Mouse (Mus musculus) monocyte, adult 2 months (primary cell): ENCODE data around the gene Nhlrc2.

Source experiments
- DNase-seq, 2 experiments: peaks; one replicate each; pipeline ENCODE4 v3.0.0; 2022; ENCODE audit warnings: low spot score in 2 of 2, low read depth in 1 of 2

The Nhlrc2 gene

GRCm38 (mm10) chr19:56619546-56619945, 71.5 kb downstream of the Nhlrc2 start:
- DNase-seq, result no peak

GRCm38 (mm10) chr19:56621876-56622275, 73.8 kb downstream of the Nhlrc2 start:
- DNase-seq, result no peak

GRCm38 (mm10) chr19:56627881-56628472, 79.9 kb downstream of the Nhlrc2 start:
- no peak for DNase-seq

DNA sequence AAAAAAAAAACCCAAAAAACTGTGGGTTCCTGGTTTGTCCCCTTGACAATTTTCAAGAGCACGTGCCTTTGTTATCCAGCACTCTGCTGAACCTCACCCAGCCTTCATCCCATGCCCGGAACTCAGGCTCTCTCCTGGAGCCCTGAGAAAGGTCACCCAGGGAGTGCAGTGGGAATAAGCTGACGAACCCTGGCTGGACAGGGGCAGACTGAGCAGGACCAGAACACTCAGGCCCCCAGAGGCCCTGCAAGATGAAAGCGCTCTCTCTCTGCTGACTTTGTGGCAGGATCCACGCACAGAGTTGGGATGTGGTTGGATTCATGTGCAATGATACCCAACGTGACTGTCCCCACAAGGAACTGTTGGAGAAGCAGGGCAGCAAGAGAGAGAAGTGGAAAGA, 81.6 kb downstream of the Nhlrc2 start:
- DNase-seq, result no peak

GRCm38 (mm10) chr19:56631017-56631416, 83.0 kb downstream of the Nhlrc2 start:
- DNase-seq, result no peak

GRCm38 (mm10) chr19:56631451-56631901, 83.4 kb downstream of the Nhlrc2 start:
- DNase-seq, result no peak

DNA sequence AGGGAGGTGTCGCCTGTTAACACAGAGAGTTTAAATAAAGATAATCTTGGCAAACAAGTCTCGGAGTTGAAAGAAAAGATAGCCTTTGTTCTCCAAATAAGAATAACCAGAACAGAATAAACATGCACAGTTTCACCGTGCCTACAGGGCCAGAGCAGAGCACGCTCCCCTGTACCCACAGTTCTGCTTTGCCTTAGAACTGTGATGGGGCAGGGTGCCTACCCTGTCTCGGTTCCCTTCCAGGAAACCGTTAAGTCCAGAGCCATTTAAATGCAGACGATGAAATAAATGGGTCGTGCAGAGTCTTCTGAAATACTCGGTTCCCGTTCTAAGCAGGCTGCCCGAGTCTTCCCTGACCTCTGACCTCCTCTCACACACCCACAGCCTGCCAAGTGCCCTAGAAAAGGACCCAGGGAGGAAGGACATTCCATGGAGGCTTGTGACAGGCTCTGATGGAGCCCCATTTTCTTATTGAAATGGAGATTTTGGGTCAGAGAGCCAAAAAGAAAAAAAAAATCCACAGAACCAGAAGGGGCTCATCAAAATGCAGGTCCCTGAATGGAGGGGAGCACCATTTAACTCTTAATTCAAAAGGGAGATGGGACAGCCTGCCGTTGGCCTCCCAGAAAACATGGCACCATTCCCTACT, 89.1 kb downstream of the Nhlrc2 start:
- DNase-seq, result no peak

- no peak for DNase-seq
Observed at GRCm38 (mm10) chr19:56637684-56638049, 89.6 kb downstream of the Nhlrc2 start.

DNA sequence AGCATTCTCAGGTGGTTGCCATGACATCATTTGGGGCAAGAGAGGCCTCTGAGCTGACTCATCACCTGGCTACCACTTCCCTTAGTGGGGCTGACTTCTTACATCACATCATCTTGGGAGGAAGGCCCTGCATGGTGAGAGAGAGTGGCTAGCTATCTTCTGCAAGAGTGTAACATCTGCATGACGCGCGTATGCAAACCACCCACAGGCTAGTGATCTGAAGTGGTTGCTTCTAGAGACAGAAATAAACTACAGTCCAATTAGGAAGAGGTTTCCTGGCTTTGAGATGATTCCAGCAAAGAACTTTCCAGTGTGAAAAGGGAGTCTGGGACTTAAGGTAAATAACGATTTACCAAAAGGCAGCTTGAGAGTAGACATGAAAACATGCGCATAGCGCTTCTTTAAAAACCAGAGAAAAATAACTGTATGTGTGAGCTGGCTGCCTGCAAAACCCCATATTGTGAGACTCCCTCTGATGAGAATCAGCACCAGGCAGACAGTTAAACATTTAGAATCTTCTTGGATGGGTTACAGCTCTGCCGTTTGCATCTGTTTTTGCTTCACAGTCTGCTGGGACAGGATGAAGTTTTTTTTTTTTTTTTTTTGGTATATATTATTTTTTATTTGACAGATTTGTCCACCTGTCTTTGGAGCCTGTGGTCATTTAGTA, 99.5 kb downstream of the Nhlrc2 start:
- no peak for DNase-seq

GRCm38 (mm10) chr19:56651262-56651661, 103.2 kb downstream of the Nhlrc2 start:
- DNase-seq, result no peak

GRCm38 (mm10) chr19:56652034-56652962, 104.2 kb downstream of the Nhlrc2 start:
- no peak for DNase-seq
